Mouse (Mus musculus) forebrain, embryonic 11.5 days (tissue): ENCODE measurements at regions not wholly inside any gene's neighbourhood (a gene's known extent, or its start where the extent isn't known, plus 50 kb on each side); places are given as distances from the start of the nearest gene placed in this dataset.

Experiments used
- ATAC-seq: fragments of 200-750 bp; cut with Nextera tagmentation; replicated peaks from 2 replicates; pipeline ENCODE4 v1.8.0; 2017; ENCODE audit warnings: moderate TSS enrichment; ENCODE audit not compliant: low FRiP score
- DNase-seq: peaks from one replicate; pipeline ENCODE4 v3.0.0-alpha.2; 2017; ENCODE audit warnings: low spot score
- H3K27ac ChIP-seq: fragments of 300-500 bp; sonication (generic); 2 replicates; pipeline ENCODE4 v1.5.1; 2014; ENCODE audit warnings: low read depth, low read length
- H3K27me3 ChIP-seq: fragments of 300-500 bp; sonication (generic); 2 replicates; pipeline ENCODE4 v1.6.1; 2014; ENCODE audit warnings: mild to moderate bottlenecking, low read length, mixed read lengths; ENCODE audit not compliant: control insufficient read depth, insufficient read depth
- H3K36me3 ChIP-seq: fragments of 300-500 bp; sonication (generic); 2 replicates; pipeline ENCODE4 v1.6.1; 2014; ENCODE audit warnings: mild to moderate bottlenecking, low read length, moderate library complexity, mixed read lengths; ENCODE audit not compliant: control insufficient read depth, insufficient read depth
- H3K4me1 ChIP-seq: fragments of 300-500 bp; sonication (generic); replicated peaks from 2 replicates; pipeline ENCODE4 v1.6.1; 2014; ENCODE audit warnings: low read length, mixed read lengths; ENCODE audit not compliant: control insufficient read depth, insufficient read depth
- H3K4me2 ChIP-seq: fragments of 300-500 bp; sonication (generic); 2 replicates; pipeline ENCODE4 v1.6.1; 2014; ENCODE audit warnings: low read depth, mild to moderate bottlenecking, low read length, moderate library complexity, mixed read lengths; ENCODE audit not compliant: severe bottlenecking
- H3K4me3 ChIP-seq: fragments of 300-500 bp; sonication (generic); 2 replicates; pipeline ENCODE4 v1.5.1; 2014; ENCODE audit warnings: low read depth, low read length
- H3K9ac ChIP-seq: fragments of 300-500 bp; sonication (generic); 2 replicates; pipeline ENCODE4 v1.6.1; 2014; ENCODE audit warnings: low read length
- H3K9me3 ChIP-seq: fragments of 300-500 bp; sonication (generic); 2 replicates; pipeline ENCODE4 v1.6.1; 2016; ENCODE audit warnings: low read length, mixed read lengths; ENCODE audit not compliant: control insufficient read depth
- WGBS: fragments of 180-500 bp; shearing (Covaris S2); extraction: QIAGEN DNeasy Blood & Tissue Kit; methylation state at CpG from one replicate; pipeline ENCODE4 v1.1.7; 2014; 5-methylcytosine and 5-hydroxymethylcytosine counted together

DNA sequence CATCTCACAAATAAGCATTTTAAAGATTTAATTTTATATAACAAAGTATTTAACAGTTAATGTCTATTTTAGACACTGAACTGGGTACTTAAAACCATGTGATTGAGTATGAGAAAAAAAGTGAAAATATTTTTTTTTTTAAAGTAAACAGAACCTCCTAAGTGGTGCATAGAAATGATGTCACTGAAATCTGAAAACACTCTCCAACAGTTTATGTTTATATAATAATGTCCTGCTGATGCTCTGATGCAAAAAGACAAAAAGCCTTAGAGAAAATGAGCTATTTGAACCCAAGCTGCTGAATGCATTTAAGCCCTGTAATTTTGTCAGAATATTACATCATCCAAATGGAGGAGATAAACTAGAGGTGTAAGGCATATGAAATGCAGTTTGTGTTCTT, 3447.1 kb downstream of the 9330182O14Rik start:
- DNase-seq: no peak
- Histone ChIP-seq H3K4me2 (no peak overlapping the region), H3K27me3 (no peaks in the 10 kb centered on the region), H3K27ac (no peak overlapping the region), H3K9ac (no peak overlapping the region), H3K36me3 (no peaks in the 10 kb centered on the region), H3K9me3 (no peaks in the 10 kb centered on the region), H3K4me1 (no peaks in the 10 kb centered on the region), H3K4me3 (no peak overlapping the region)
- no peak for ATAC-seq

GRCm38 (mm10) chr15:43585751-43586150, 3451.6 kb downstream of the 9330182O14Rik start:
- DNase-seq: no peak

DNA sequence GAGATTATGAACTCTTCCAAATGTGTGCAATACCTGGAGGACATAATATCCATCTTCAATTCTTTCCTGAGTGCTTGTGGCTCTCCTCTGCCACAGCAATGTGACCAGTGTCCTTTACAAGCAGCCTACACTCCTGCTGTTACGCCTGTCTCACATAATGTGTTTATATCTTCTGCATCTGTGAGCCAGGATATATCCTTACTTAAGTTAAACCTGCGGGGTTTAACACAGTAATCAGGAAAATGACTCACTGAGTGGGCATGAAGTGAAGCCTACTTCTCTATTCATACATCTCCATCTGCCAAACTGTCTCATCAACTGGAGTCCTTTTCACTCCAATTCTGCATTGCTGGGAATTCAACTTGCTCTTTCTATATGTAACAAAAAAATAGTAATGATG, 3453.9 kb downstream of the 9330182O14Rik start:
- Histone ChIP-seq H3K4me3 (no peak overlapping the region), H3K27ac (no peak overlapping the region), H3K9ac (no peak overlapping the region), H3K27me3 (no peaks in the 10 kb centered on the region), H3K9me3 (no peaks in the 10 kb centered on the region), H3K36me3 (no peaks in the 10 kb centered on the region), H3K4me2 (no peak overlapping the region), H3K4me1 (no peaks in the 10 kb centered on the region)
- WGBS: 85% methylated on average over 2 of the region's 2 CpGs
- ATAC-seq: no peak
- no peak for DNase-seq

More at GRCm38 (mm10) chr15:43585751-43586150, 3451.6 kb downstream of the 9330182O14Rik start:
- H3K4me3 ChIP-seq: no peak overlapping the region
- no peak overlapping the region for H3K4me2 ChIP-seq
- H3K9me3 ChIP-seq: no peaks in the 10 kb centered on the region
- no peak for ATAC-seq
- H3K27me3 ChIP-seq: no peaks in the 10 kb centered on the region
- H3K4me1 ChIP-seq: no peaks in the 10 kb centered on the region
- WGBS: 87% methylated on average over 4 of the region's 4 CpGs
- H3K36me3 ChIP-seq: no peaks in the 10 kb centered on the region
- H3K27ac ChIP-seq: no peak overlapping the region
- no peak overlapping the region for H3K9ac ChIP-seq

DNA sequence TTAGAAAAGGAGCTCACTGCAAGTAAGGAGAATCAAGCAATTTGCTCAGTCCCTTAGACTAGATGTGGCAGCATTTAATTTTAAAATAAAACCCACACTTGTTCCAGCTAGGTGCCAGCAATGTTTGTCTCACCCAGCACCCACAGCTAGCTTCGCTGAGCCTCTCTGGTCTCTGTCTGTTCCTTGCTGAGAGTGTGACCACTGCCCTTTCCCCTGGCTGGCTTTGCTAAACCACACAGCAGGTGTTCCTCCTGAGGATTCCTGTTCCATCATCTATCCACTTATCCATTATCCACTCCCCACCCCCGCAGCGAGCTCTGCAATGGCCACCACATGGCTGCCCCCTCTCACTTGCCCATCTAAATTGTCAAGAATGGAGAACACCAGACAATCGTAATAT, 3473.5 kb downstream of the 9330182O14Rik start:
- ATAC-seq: no peak
- no peak overlapping the region for H3K9ac ChIP-seq
- H3K9me3 ChIP-seq: no peaks in the 10 kb centered on the region
- H3K4me1 ChIP-seq: no peaks in the 10 kb centered on the region
- H3K27ac ChIP-seq: no peak overlapping the region
- 88% methylated on average over 4 of the region's 4 CpGs for WGBS
- H3K4me3 ChIP-seq: no peak overlapping the region
- no peaks in the 10 kb centered on the region for H3K36me3 ChIP-seq
- H3K4me2 ChIP-seq: no peak overlapping the region
- DNase-seq: no peak
- H3K27me3 ChIP-seq: no peaks in the 10 kb centered on the region

GRCm38 (mm10) chr15:43609901-43610300, 3475.7 kb downstream of the 9330182O14Rik start:
- no peak for ATAC-seq
- H3K4me3 ChIP-seq: no peak overlapping the region
- WGBS: 82% methylated on average over 2 of the region's 2 CpGs
- 0 out of 2 replicates have a peak, but pooled peaks cover 2% of the 10 kb centered on the region for H3K4me1 ChIP-seq
- H3K4me2 ChIP-seq: no peak overlapping the region
- H3K9ac ChIP-seq: no peak overlapping the region
- no peak for DNase-seq
- H3K27me3 ChIP-seq: no peaks in the 10 kb centered on the region
- H3K27ac ChIP-seq: no peak overlapping the region
- no peaks in the 10 kb centered on the region for H3K36me3 ChIP-seq
- no peaks in the 10 kb centered on the region for H3K9me3 ChIP-seq

- H3K9ac ChIP-seq: no peak overlapping the region
- no peaks in the 10 kb centered on the region for H3K9me3 ChIP-seq
- H3K36me3 ChIP-seq: no peaks in the 10 kb centered on the region
- 0 out of 2 replicates have a peak, but pooled peaks cover 2% of the 10 kb centered on the region for H3K4me1 ChIP-seq
- H3K4me2 ChIP-seq: no peak overlapping the region
- no peak for DNase-seq
- ATAC-seq: no peak
- no peak overlapping the region for H3K27ac ChIP-seq
- no peak overlapping the region for H3K4me3 ChIP-seq
- WGBS: 38% methylated on average over 5 of the region's 5 CpGs
- no peaks in the 10 kb centered on the region for H3K27me3 ChIP-seq
These were observed 3480.0 kb downstream of the 9330182O14Rik start for GRCm38 (mm10) chr15:43614004-43614661.

GRCm38 (mm10) chr15:43615727-43616126, 3481.6 kb downstream of the 9330182O14Rik start:
- 83% methylated on average over 1 of the region's 1 CpGs for WGBS
- DNase-seq (no peak), ATAC-seq (no peak)
- Histone ChIP-seq H3K27ac (no peak overlapping the region), H3K4me3 (no peak overlapping the region), H3K9ac (no peak overlapping the region), H3K36me3 (no peaks in the 10 kb centered on the region), H3K4me1 (0 out of 2 replicates have a peak, but pooled peaks cover 2% of the 10 kb centered on the region), H3K27me3 (no peaks in the 10 kb centered on the region), H3K9me3 (no peaks in the 10 kb centered on the region), H3K4me2 (no peak overlapping the region)

DNA sequence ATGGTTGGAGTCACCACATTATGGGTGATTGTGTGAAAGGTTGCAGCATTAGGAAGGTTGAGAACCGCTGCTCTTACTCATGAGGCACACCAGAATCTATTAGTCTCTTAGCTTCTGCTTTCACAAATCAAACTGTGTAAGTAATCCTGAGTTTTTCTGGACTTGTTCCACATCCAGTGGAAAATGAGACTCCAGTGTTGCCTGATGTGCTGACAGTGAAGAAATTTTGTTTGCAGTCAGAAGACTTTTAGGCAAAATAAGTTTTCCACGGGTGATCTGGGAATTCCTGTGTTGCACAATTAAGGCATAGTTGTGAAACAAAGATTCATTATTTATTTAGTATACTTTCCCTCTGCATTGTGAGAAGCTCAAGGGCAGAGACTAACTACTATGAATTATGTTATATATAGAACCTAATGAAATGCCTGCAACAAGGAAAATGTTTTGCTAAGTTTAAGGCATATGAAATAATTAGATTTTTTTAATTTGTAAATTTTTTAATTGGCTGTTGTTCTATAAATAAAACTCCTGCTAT, 3490.3 kb downstream of the 9330182O14Rik start:
- Histone ChIP-seq H3K4me3 (no peak overlapping the region), H3K27ac (no peak overlapping the region), H3K9me3 (no peaks in the 10 kb centered on the region), H3K9ac (no peak overlapping the region), H3K27me3 (no peaks in the 10 kb centered on the region), H3K4me2 (no peak overlapping the region), H3K4me1 (no peaks in the 10 kb centered on the region), H3K36me3 (no peaks in the 10 kb centered on the region)
- DNase-seq: no peak
- 80% methylated on average over 2 of the region's 2 CpGs for WGBS
- ATAC-seq: no peak

GRCm38 (mm10) chr15:43625021-43625510, 3490.9 kb downstream of the 9330182O14Rik start:
- H3K4me3 ChIP-seq: no peak overlapping the region
- ATAC-seq: no peak
- H3K27ac ChIP-seq: no peak overlapping the region
- no peaks in the 10 kb centered on the region for H3K4me1 ChIP-seq
- 70% methylated on average over 4 of the region's 4 CpGs for WGBS
- H3K4me2 ChIP-seq: no peak overlapping the region
- no peak for DNase-seq
- H3K9me3 ChIP-seq: no peaks in the 10 kb centered on the region
- H3K9ac ChIP-seq: no peak overlapping the region
- H3K36me3 ChIP-seq: no peaks in the 10 kb centered on the region
- H3K27me3 ChIP-seq: no peaks in the 10 kb centered on the region
